Comparison of ENCODE assay signal across 8 mouse cellular contexts in genomic region chr10:94609309-94609777, GRCm38 (mm10).
DNase-seq lines count a peak whose midpoint lies in the region; ATAC-seq and TF ChIP-seq lines count a peak whose summit lies in the region.

No protein-coding gene starts in this region.

- peak; percentile 96 for TF ChIP-seq CTCF in intestine, postnatal 0 days (IDR thresholded peaks at IDR 0.05; ENCODE audit: low read depth)
- peak; percentile 90; the same call in 1 of the 2 replicates for TF ChIP-seq CTCF in small intestine, adult 2 months (IDR thresholded peaks at IDR 0.05; ENCODE audit: extremely low read depth, insufficient read length, insufficient replicate concordance, low read depth, low read length)

- H3K4me1 ChIP-seq in intestine, postnatal 0 days (replicated peaks; ENCODE audit: control insufficient read depth, insufficient read depth, low read length) = 0 out of 2 replicates have a peak, but pooled peaks cover 2% of the 10 kb centered on the region
- H3K4me1 ChIP-seq in midbrain, embryonic 11.5 days (ENCODE audit: control insufficient read depth, insufficient read depth, low read length) = peaks cover 7% of the 10 kb centered on the region
- H3K4me1 ChIP-seq in small intestine, adult 2 months (ENCODE audit: control insufficient read depth, insufficient read depth, insufficient read length, low read length) = peaks cover 12% of the 10 kb centered on the region; the same call in 1 of the 2 replicates

- no peak overlapping the region for H3K4me3 ChIP-seq in intestine, postnatal 0 days (ENCODE audit: low read depth, low read length)
- no peak overlapping the region for H3K4me3 ChIP-seq in midbrain, embryonic 11.5 days (ENCODE audit: low read depth, low read length)
- H3K4me3 ChIP-seq in small intestine, adult 2 months (ENCODE audit: low read depth, low read length) = no peak overlapping the region

- intact Hi-C loops in left cerebral cortex, postnatal 25 days (cut with DNase I) = loop anchor here (1.0 to 5.0 kb wide), 3 partner anchors 92 to 399 kb away; no protein-coding TSS in a partner anchor

- DNase-seq in urinary bladder, postnatal 14 days (ENCODE audit: low spot score) = peak; percentile 75
- DNase-seq in urinary bladder, postnatal 10 days (ENCODE audit: low spot score) = no peak
- DNase-seq in embryo, embryonic 9.5 days (ENCODE audit: extremely low spot score) = peak; percentile 77
- DNase-seq in heart, adult 11 months = peak; percentile 98
- peak; percentile 82 to 87 for DNase-seq in left cerebral cortex, postnatal 25 days (ENCODE audit: low spot score in 2 of 2)
- peak; percentile 95 for DNase-seq in midbrain, embryonic 11.5 days (ENCODE audit: low spot score, missing footprints)

- H3K27ac ChIP-seq in intestine, postnatal 0 days (ENCODE audit: low read depth, low read length) = no peak overlapping the region
- H3K27ac ChIP-seq in midbrain, embryonic 11.5 days (ENCODE audit: low read depth, low read length) = no peak overlapping the region
- H3K27ac ChIP-seq in small intestine, adult 2 months (ENCODE audit: insufficient read depth, low read depth, low read length) = no peak overlapping the region

- H3K9ac ChIP-seq in intestine, postnatal 0 days (ENCODE audit: low read depth, low read length) = no peak overlapping the region
- no peak overlapping the region for H3K9ac ChIP-seq in midbrain, embryonic 11.5 days (ENCODE audit: low read length)

- H3K9me3 ChIP-seq in intestine, postnatal 0 days (ENCODE audit: control insufficient read depth) = no peaks in the 10 kb centered on the region
- H3K9me3 ChIP-seq in midbrain, embryonic 11.5 days (ENCODE audit: control insufficient read depth, low read length) = no peaks in the 10 kb centered on the region

- H3K36me3 ChIP-seq in intestine, postnatal 0 days (ENCODE audit: control insufficient read depth, insufficient read depth) = no peaks in the 10 kb centered on the region
- no peaks in the 10 kb centered on the region for H3K36me3 ChIP-seq in midbrain, embryonic 11.5 days (ENCODE audit: control insufficient read depth, insufficient read depth, low read length)
- H3K36me3 ChIP-seq in small intestine, adult 2 months (ENCODE audit: control insufficient read depth, insufficient read depth, low read length) = no peaks in the 10 kb centered on the region

- peak; percentile 80 for ATAC-seq in intestine, postnatal 0 days
- ATAC-seq in midbrain, embryonic 11.5 days (ENCODE audit: low FRiP score) = peak; percentile 82

- no peak overlapping the region for H3K4me2 ChIP-seq in intestine, postnatal 0 days (replicated peaks; ENCODE audit: low read depth)
- H3K4me2 ChIP-seq in midbrain, embryonic 11.5 days = no peak overlapping the region

- TF ChIP-seq POLR2A in small intestine, adult 2 months (IDR thresholded peaks at IDR 0.05; ENCODE audit: low read depth, low read length) = no peak

- 61% methylated on average over 5 of the region's 5 CpGs for WGBS in intestine, postnatal 0 days
- WGBS in midbrain, embryonic 11.5 days = 51% methylated on average over 5 of the region's 5 CpGs
- WGBS in small intestine, adult 2 months = 58% methylated on average over 5 of the region's 5 CpGs

- no peaks in the 10 kb centered on the region for H3K27me3 ChIP-seq in intestine, postnatal 0 days (replicated peaks; ENCODE audit: control insufficient read depth, insufficient read depth, low read length)
- no peaks in the 10 kb centered on the region for H3K27me3 ChIP-seq in midbrain, embryonic 11.5 days (ENCODE audit: control insufficient read depth, insufficient read depth, low read length)
- H3K27me3 ChIP-seq in small intestine, adult 2 months (ENCODE audit: control insufficient read depth, insufficient read depth, low read length) = no peaks in the 10 kb centered on the region
